Mouse (Mus musculus) hindbrain, embryonic 11.5 days (tissue): Measurements from ENCODE around the gene 2300003K06Rik. TPM values are rescaled to one million over a fixed set of nuclear protein-coding genes. Genes with fewer than 3 reads are reported as not detected.
"Not testable (repeated sequence)": the region's sequence is repeated elsewhere in the genome, so short reads cannot be mapped to it uniquely, and the experiment has no call there.

ENCODE experiments used
- ATAC-seq: fragments of 200-750 bp; cut with Nextera tagmentation; 2 replicates; pipeline ENCODE4 v1.8.0; 2017; ENCODE audit warnings: mild to moderate bottlenecking, moderate TSS enrichment, moderate library complexity; ENCODE audit not compliant: low FRiP score
- DNase-seq: peaks from one replicate; pipeline ENCODE4 v3.0.0-alpha.2; 2015; ENCODE audit warnings: low spot score
- H3K27ac ChIP-seq: fragments of 300-500 bp; sonication (generic); 2 replicates; pipeline ENCODE4 v1.5.1; 2014; ENCODE audit warnings: mild to moderate bottlenecking, low read depth, low read length
- H3K27me3 ChIP-seq: fragments of 300-500 bp; sonication (generic); 2 replicates; pipeline ENCODE4 v1.6.1; 2014; ENCODE audit warnings: mild to moderate bottlenecking, low read length, moderate library complexity, mixed read lengths; ENCODE audit not compliant: control insufficient read depth, insufficient read depth
- H3K36me3 ChIP-seq: fragments of 300-500 bp; sonication (generic); 2 replicates; pipeline ENCODE4 v1.6.1; 2014; ENCODE audit warnings: mild to moderate bottlenecking, low read length, moderate library complexity, mixed read lengths; ENCODE audit not compliant: control insufficient read depth, insufficient read depth
- H3K4me1 ChIP-seq: fragments of 300-500 bp; sonication (generic); replicated peaks from 2 replicates; pipeline ENCODE4 v1.6.1; 2014; ENCODE audit warnings: low read length, mixed read lengths; ENCODE audit not compliant: control insufficient read depth, insufficient read depth
- H3K4me2 ChIP-seq: fragments of 300-500 bp; sonication (generic); replicated peaks from 2 replicates; pipeline ENCODE4 v1.6.1; 2014; ENCODE audit warnings: mild to moderate bottlenecking, low read depth, low read length
- H3K4me3 ChIP-seq: fragments of 300-500 bp; sonication (generic); 2 replicates; pipeline ENCODE4 v1.5.1; 2014; ENCODE audit warnings: low read depth, low read length
- H3K9ac ChIP-seq: fragments of 300-500 bp; sonication (generic); 2 replicates; pipeline ENCODE4 v1.6.1; 2014; ENCODE audit warnings: low read depth, low read length
- H3K9me3 ChIP-seq: fragments of 300-500 bp; sonication (generic); 2 replicates; pipeline ENCODE4 v1.6.1; 2016; ENCODE audit warnings: low read length; ENCODE audit not compliant: control insufficient read depth
- WGBS: fragments of 180-500 bp; shearing (Covaris S2); extraction: QIAGEN DNeasy Blood & Tissue Kit; methylation state at CpG from one replicate; pipeline ENCODE4 v1.1.7; 2014; 5-methylcytosine and 5-hydroxymethylcytosine counted together
- polyA plus RNA-seq: library from polyadenylated mRNA; unstranded; fragments of >200 nt; fragmentation: Nextera tagmentation; extraction: Ambion mirVana; gene quantifications from 2 replicates; pipeline ENCODE4 v1.2.1, GENCODE M21; 2014

The 2300003K06Rik gene
- polyA plus RNA-seq, 1 experiment from 2014 or later = not detected

- DNase-seq (no peak), ATAC-seq (no peak)
- H3K9me3 ChIP-seq = no peaks in the 10 kb centered on the region
- no peaks in the 10 kb centered on the region for H3K4me1 ChIP-seq
- H3K36me3 ChIP-seq = no peaks in the 10 kb centered on the region
- H3K4me3 ChIP-seq = no peak overlapping the region
- no peak overlapping the region for H3K4me2 ChIP-seq
- H3K9ac ChIP-seq = no peak overlapping the region
- H3K27ac ChIP-seq = no peak overlapping the region
- 82% methylated on average over 1 of the region's 1 CpGs for WGBS
- no peaks in the 10 kb centered on the region for H3K27me3 ChIP-seq
These were observed 4.3 kb upstream of the 2300003K06Rik start for GRCm38 (mm10) chr11:99842185-99842584.

- H3K27ac ChIP-seq = not testable (repeated sequence)
These were observed 22.3 kb downstream of the 2300003K06Rik start, which contains the start of gene Gm11564 for GRCm38 (mm10) chr11:99815566-99815965. Gene Gm11564 (minus strand): TSS chr11:99815666.

GRCm38 (mm10) chr11:99809792-99810191 is 28.1 kb downstream of the 2300003K06Rik start, which contains the start of gene Krtap4-13:
Gene Krtap4-13 (minus strand): TSS chr11:99809892.
- H3K9me3 ChIP-seq, DNase-seq, H3K27ac ChIP-seq: not testable (repeated sequence)

More at GRCm38 (mm10) chr11:99815566-99815965, 22.3 kb downstream of the 2300003K06Rik start, which contains the start of gene Gm11564:
- not testable (repeated sequence) for H3K4me1 ChIP-seq, ATAC-seq, H3K4me2 ChIP-seq, H3K9ac ChIP-seq, H3K36me3 ChIP-seq, DNase-seq, H3K27me3 ChIP-seq, H3K4me3 ChIP-seq, H3K9me3 ChIP-seq
- WGBS = 90% methylated on average over 2 of the region's 2 CpGs

GRCm38 (mm10) chr11:99804346-99804745 is 33.5 kb downstream of the 2300003K06Rik start, which contains the start of gene Gm11554:
Gene Gm11554 (minus strand): TSS chr11:99804446.
- not testable (repeated sequence) for H3K4me1 ChIP-seq

More at GRCm38 (mm10) chr11:99809792-99810191, 28.1 kb downstream of the 2300003K06Rik start, which contains the start of gene Krtap4-13:
- ATAC-seq, H3K9ac ChIP-seq, H3K4me2 ChIP-seq, H3K36me3 ChIP-seq, H3K4me3 ChIP-seq, H3K27me3 ChIP-seq, H3K4me1 ChIP-seq: not testable (repeated sequence)

GRCm38 (mm10) chr11:99798832-99799231 is 39.0 kb downstream of the 2300003K06Rik start, which contains the start of gene Gm11569:
Gene Gm11569 (minus strand): TSS chr11:99798932.
- not testable (repeated sequence) for ATAC-seq, H3K36me3 ChIP-seq
- WGBS = no CpG with 5 or more reads among the region's 1 CpGs

More at GRCm38 (mm10) chr11:99804346-99804745, 33.5 kb downstream of the 2300003K06Rik start, which contains the start of gene Gm11554:
- no CpG with 5 or more reads among the region's 1 CpGs for WGBS
- H3K4me3 ChIP-seq, H3K9ac ChIP-seq, ATAC-seq, H3K27me3 ChIP-seq, H3K4me2 ChIP-seq, H3K36me3 ChIP-seq, H3K9me3 ChIP-seq, DNase-seq, H3K27ac ChIP-seq: not testable (repeated sequence)

GRCm38 (mm10) chr11:99793367-99793766 is 44.5 kb downstream of the 2300003K06Rik start, which contains the start of gene Gm11596:
Gene Gm11596 (minus strand): TSS chr11:99793467.
- Histone ChIP-seq H3K9ac (no peak within 1 kb of the TSS), H3K4me3 (no peak within 1 kb of the TSS), H3K27me3 (no peaks in the 10 kb centered on the region), H3K9me3 (no peaks in the 10 kb centered on the region), H3K27ac (no peak within 1 kb of the TSS), H3K4me2 (no peak within 1 kb of the TSS), H3K36me3 (no peaks in the 10 kb centered on the region), H3K4me1 (no peaks in the 10 kb centered on the region)
- DNase-seq (no peak), ATAC-seq (no peak)
- WGBS = 80% methylated on average over 2 of the region's 2 CpGs

More at GRCm38 (mm10) chr11:99798832-99799231, 39.0 kb downstream of the 2300003K06Rik start, which contains the start of gene Gm11569:
- not testable (repeated sequence) for H3K4me1 ChIP-seq, H3K27ac ChIP-seq, DNase-seq, H3K27me3 ChIP-seq, H3K9me3 ChIP-seq, H3K4me3 ChIP-seq, H3K4me2 ChIP-seq, H3K9ac ChIP-seq

Other genes with a start within 250 kb of the 2300003K06Rik start
- not detected in 2 replicates for gene Krtap1-3, start 246.7 kb downstream of the 2300003K06Rik start, polyA plus RNA-seq
- not detected in 2 replicates for gene Krtap9-3, start 240.0 kb downstream of the 2300003K06Rik start, polyA plus RNA-seq
- gene Gm11938, start 234.8 kb downstream of the 2300003K06Rik start, polyA plus RNA-seq = not detected in 2 replicates
- gene Gm11937, start 227.9 kb downstream of the 2300003K06Rik start, polyA plus RNA-seq = not detected in 2 replicates
- gene Krtap2-4, start 223.2 kb downstream of the 2300003K06Rik start, polyA plus RNA-seq = not detected in 2 replicates
- not detected in 2 replicates for gene Gm11562, start 217.6 kb downstream of the 2300003K06Rik start, polyA plus RNA-seq
- not detected in 2 replicates for gene Krtap4-1, start 209.8 kb downstream of the 2300003K06Rik start, polyA plus RNA-seq
- gene Krtap4-2, start 203.0 kb downstream of the 2300003K06Rik start, polyA plus RNA-seq = not detected in 2 replicates
- not detected in 2 replicates for gene Krtap4-7, start 194.0 kb downstream of the 2300003K06Rik start, polyA plus RNA-seq
- gene Gm11555, start 187.8 kb downstream of the 2300003K06Rik start, polyA plus RNA-seq = not detected in 2 replicates
- gene Gm11563, start 179.1 kb downstream of the 2300003K06Rik start, polyA plus RNA-seq = not detected in 2 replicates
- gene Krtap4-6, start 172.1 kb downstream of the 2300003K06Rik start, polyA plus RNA-seq = not detected in 2 replicates
- gene Gm14190, start 147.3 kb downstream of the 2300003K06Rik start, polyA plus RNA-seq = not detected in 2 replicates
- gene Gm14180, start 103.8 kb downstream of the 2300003K06Rik start, polyA plus RNA-seq = not detected in 2 replicates
- not detected in 2 replicates for gene Gm11595, start 65.2 kb downstream of the 2300003K06Rik start, polyA plus RNA-seq
- gene Krtap4-8, start 57.4 kb downstream of the 2300003K06Rik start, polyA plus RNA-seq = not detected in 2 replicates
- gene Krtap4-9, start 52.9 kb downstream of the 2300003K06Rik start, polyA plus RNA-seq = not detected in 2 replicates
- not detected in 2 replicates for gene Gm11596, start 44.6 kb downstream of the 2300003K06Rik start, polyA plus RNA-seq
- not detected in 2 replicates for gene Gm11569, start 39.1 kb downstream of the 2300003K06Rik start, polyA plus RNA-seq
- not detected in 2 replicates for gene Gm11554, start 33.6 kb downstream of the 2300003K06Rik start, polyA plus RNA-seq
- not detected in 2 replicates for gene Krtap4-13, start 28.2 kb downstream of the 2300003K06Rik start, polyA plus RNA-seq
- not detected in 2 replicates for gene Gm11564, start 22.4 kb downstream of the 2300003K06Rik start, polyA plus RNA-seq
- gene Krtap4-16, start 13.5 kb upstream of the 2300003K06Rik start, polyA plus RNA-seq = not detected in 2 replicates
- gene Gm11568, start 19.9 kb upstream of the 2300003K06Rik start, polyA plus RNA-seq = not detected in 2 replicates
- gene Gm11559, start 26.4 kb upstream of the 2300003K06Rik start, polyA plus RNA-seq = not detected in 2 replicates
- gene Krtap9-1, start 35.3 kb upstream of the 2300003K06Rik start, polyA plus RNA-seq = not detected in 2 replicates
- gene Gm11567, start 41.1 kb upstream of the 2300003K06Rik start, polyA plus RNA-seq = not detected in 2 replicates
- not detected in 2 replicates for gene Krtap31-1, start 69.9 kb upstream of the 2300003K06Rik start, polyA plus RNA-seq
- gene Gm11565, start 76.7 kb upstream of the 2300003K06Rik start, polyA plus RNA-seq = not detected in 2 replicates
- gene Krtap31-2, start 98.2 kb upstream of the 2300003K06Rik start, polyA plus RNA-seq = not detected in 2 replicates
- not detected in 2 replicates for gene Krtap9-5, start 110.4 kb upstream of the 2300003K06Rik start, polyA plus RNA-seq
- not detected in 2 replicates for gene Krtap29-1, start 141.0 kb upstream of the 2300003K06Rik start, polyA plus RNA-seq
- not detected in 2 replicates for gene Krtap16-1, start 148.5 kb upstream of the 2300003K06Rik start, polyA plus RNA-seq
- gene Krtap17-1, start 155.9 kb upstream of the 2300003K06Rik start, polyA plus RNA-seq = 0.23 TPM in 1 of 2 replicates, not detected in the other
- gene Krt33a, start 178.1 kb upstream of the 2300003K06Rik start, polyA plus RNA-seq = not detected in 2 replicates
- gene Krt33b, start 191.8 kb upstream of the 2300003K06Rik start, polyA plus RNA-seq = not detected in 2 replicates
- not detected in 2 replicates for gene Krt34, start 203.5 kb upstream of the 2300003K06Rik start, polyA plus RNA-seq
- not detected in 2 replicates for gene Krt31, start 212.5 kb upstream of the 2300003K06Rik start, polyA plus RNA-seq